Mouse (Mus musculus) hindbrain, embryonic 11.5 days (tissue): ENCODE data around the gene Rasgef1b. TPM values are rescaled to one million over a fixed set of nuclear protein-coding genes. Genes with fewer than 3 reads are reported as not detected.
A peak's percentile ranks its signal among the peaks of the same experiment; 100 is the strongest.

Source experiments
- ATAC-seq: fragments of 200-750 bp; cut with Nextera tagmentation; 2 replicates; pipeline ENCODE4 v1.8.0; 2017; ENCODE audit warnings: mild to moderate bottlenecking, moderate TSS enrichment, moderate library complexity; ENCODE audit not compliant: low FRiP score
- DNase-seq: peaks from one replicate; pipeline ENCODE4 v3.0.0-alpha.2; 2015; ENCODE audit warnings: low spot score
- H3K27ac ChIP-seq: fragments of 300-500 bp; sonication (generic); 2 replicates; pipeline ENCODE4 v1.5.1; 2014; ENCODE audit warnings: mild to moderate bottlenecking, low read depth, low read length
- H3K27me3 ChIP-seq: fragments of 300-500 bp; sonication (generic); 2 replicates; pipeline ENCODE4 v1.6.1; 2014; ENCODE audit warnings: mild to moderate bottlenecking, low read length, moderate library complexity, mixed read lengths; ENCODE audit not compliant: control insufficient read depth, insufficient read depth
- H3K36me3 ChIP-seq: fragments of 300-500 bp; sonication (generic); 2 replicates; pipeline ENCODE4 v1.6.1; 2014; ENCODE audit warnings: mild to moderate bottlenecking, low read length, moderate library complexity, mixed read lengths; ENCODE audit not compliant: control insufficient read depth, insufficient read depth
- H3K4me1 ChIP-seq: fragments of 300-500 bp; sonication (generic); replicated peaks from 2 replicates; pipeline ENCODE4 v1.6.1; 2014; ENCODE audit warnings: low read length, mixed read lengths; ENCODE audit not compliant: control insufficient read depth, insufficient read depth
- H3K4me2 ChIP-seq: fragments of 300-500 bp; sonication (generic); replicated peaks from 2 replicates; pipeline ENCODE4 v1.6.1; 2014; ENCODE audit warnings: mild to moderate bottlenecking, low read depth, low read length
- H3K4me3 ChIP-seq: fragments of 300-500 bp; sonication (generic); 2 replicates; pipeline ENCODE4 v1.5.1; 2014; ENCODE audit warnings: low read depth, low read length
- H3K9ac ChIP-seq: fragments of 300-500 bp; sonication (generic); 2 replicates; pipeline ENCODE4 v1.6.1; 2014; ENCODE audit warnings: low read depth, low read length
- H3K9me3 ChIP-seq: fragments of 300-500 bp; sonication (generic); 2 replicates; pipeline ENCODE4 v1.6.1; 2016; ENCODE audit warnings: low read length; ENCODE audit not compliant: control insufficient read depth
- WGBS: fragments of 180-500 bp; shearing (Covaris S2); extraction: QIAGEN DNeasy Blood & Tissue Kit; methylation state at CpG from one replicate; pipeline ENCODE4 v1.1.7; 2014; 5-methylcytosine and 5-hydroxymethylcytosine counted together
- polyA plus RNA-seq: library from polyadenylated mRNA; unstranded; fragments of >200 nt; fragmentation: Nextera tagmentation; extraction: Ambion mirVana; gene quantifications from 2 replicates; pipeline ENCODE4 v1.2.1, GENCODE M21; 2014

Rasgef1b gene
- polyA plus RNA-seq, 1 experiment from 2014 or later, result 14.1 TPM

- H3K4me2 ChIP-seq, result no peak overlapping the region; the same call in 1 of the 2 replicates
- WGBS, result 76% methylated on average over 6 of the region's 6 CpGs
- no peak overlapping the region for H3K4me3 ChIP-seq
- no peaks in the 10 kb centered on the region for H3K9me3 ChIP-seq
- no peak for DNase-seq
- ATAC-seq, result no peak
- H3K9ac ChIP-seq, result no peak overlapping the region
- H3K27me3 ChIP-seq, result no peaks in the 10 kb centered on the region
- H3K27ac ChIP-seq, result peak overlapping the region; percentile 77
- no peaks in the 10 kb centered on the region for H3K36me3 ChIP-seq
- no peaks in the 10 kb centered on the region; the same call in 1 of the 2 replicates for H3K4me1 ChIP-seq
These were observed 248.5 kb downstream of the Rasgef1b start for GRCm38 (mm10) chr5:99480078-99481031.

GRCm38 (mm10) chr5:99479263-99480077 lies 249.4 kb downstream of the Rasgef1b start:
- no peaks in the 10 kb centered on the region for H3K27me3 ChIP-seq
- no peaks in the 10 kb centered on the region; the same call in 1 of the 2 replicates for H3K4me1 ChIP-seq
- H3K4me3 ChIP-seq, result no peak overlapping the region
- no peak overlapping the region for H3K9ac ChIP-seq
- no peaks in the 10 kb centered on the region for H3K36me3 ChIP-seq
- H3K9me3 ChIP-seq, result no peaks in the 10 kb centered on the region
- 1% methylated on average over 20 of the region's 20 CpGs for WGBS
- H3K27ac ChIP-seq, result peak overlapping the region; percentile 77
- peak; percentile 79 for DNase-seq
- ATAC-seq, result peak; percentile 87
- H3K4me2 ChIP-seq, result peak overlapping the region; percentile 33

- H3K9ac ChIP-seq, result no peak overlapping the region
- H3K4me1 ChIP-seq, result no peaks in the 10 kb centered on the region; the same call in 1 of the 2 replicates
- DNase-seq (no peak), ATAC-seq (no peak)
- peak overlapping the region; percentile 77 for H3K27ac ChIP-seq
- no peak overlapping the region; the same call in 1 of the 2 replicates for H3K4me2 ChIP-seq
- no peaks in the 10 kb centered on the region for H3K27me3 ChIP-seq
- H3K36me3 ChIP-seq, result no peaks in the 10 kb centered on the region
- no peaks in the 10 kb centered on the region for H3K9me3 ChIP-seq
- WGBS, result 31% methylated on average over 4 of the region's 4 CpGs
- no peak overlapping the region for H3K4me3 ChIP-seq
These were observed 250.1 kb downstream of the Rasgef1b start for GRCm38 (mm10) chr5:99478716-99479115.

- no peak overlapping the region for H3K9ac ChIP-seq
- H3K4me3 ChIP-seq, result no peak overlapping the region
- no peaks in the 10 kb centered on the region for H3K27me3 ChIP-seq
- H3K27ac ChIP-seq, result no peak overlapping the region
- H3K4me1 ChIP-seq, result no peaks in the 10 kb centered on the region; the same call in 1 of the 2 replicates
- 93% methylated on average over 9 of the region's 9 CpGs for WGBS
- no peaks in the 10 kb centered on the region for H3K9me3 ChIP-seq
- no peaks in the 10 kb centered on the region for H3K36me3 ChIP-seq
- no peak for DNase-seq
- ATAC-seq, result no peak
- H3K4me2 ChIP-seq, result no peak overlapping the region
These were observed 251.4 kb downstream of the Rasgef1b start for GRCm38 (mm10) chr5:99477420-99477815.

- no peak overlapping the region for H3K4me2 ChIP-seq
- no peaks in the 10 kb centered on the region for H3K9me3 ChIP-seq
- no peak overlapping the region for H3K27ac ChIP-seq
- no peak for ATAC-seq
- no peaks in the 10 kb centered on the region for H3K27me3 ChIP-seq
- H3K36me3 ChIP-seq, result no peaks in the 10 kb centered on the region
- no peak for DNase-seq
- 91% methylated on average over 6 of the region's 6 CpGs for WGBS
- no peak overlapping the region for H3K9ac ChIP-seq
- no peaks in the 10 kb centered on the region; the same call in 1 of the 2 replicates for H3K4me1 ChIP-seq
- H3K4me3 ChIP-seq, result no peak overlapping the region
These were observed 252.0 kb downstream of the Rasgef1b start for GRCm38 (mm10) chr5:99476640-99477419.

- H3K9ac ChIP-seq, result no peak overlapping the region
- no peaks in the 10 kb centered on the region for H3K4me1 ChIP-seq
- H3K9me3 ChIP-seq, result no peaks in the 10 kb centered on the region
- DNase-seq, result no peak
- no peak overlapping the region for H3K27ac ChIP-seq
- H3K36me3 ChIP-seq, result no peaks in the 10 kb centered on the region
- no peaks in the 10 kb centered on the region for H3K27me3 ChIP-seq
- no peak for ATAC-seq
- no peak overlapping the region for H3K4me2 ChIP-seq
- WGBS, result 85% methylated on average over 5 of the region's 5 CpGs
- H3K4me3 ChIP-seq, result no peak overlapping the region
These were observed 256.1 kb downstream of the Rasgef1b start for GRCm38 (mm10) chr5:99472607-99473335.

- no peak overlapping the region for H3K27ac ChIP-seq
- H3K9ac ChIP-seq, result no peak overlapping the region
- DNase-seq, result no peak
- no peak overlapping the region for H3K4me3 ChIP-seq
- H3K9me3 ChIP-seq, result no peaks in the 10 kb centered on the region
- no peak for ATAC-seq
- no peaks in the 10 kb centered on the region for H3K4me1 ChIP-seq
- H3K27me3 ChIP-seq, result no peaks in the 10 kb centered on the region
- H3K4me2 ChIP-seq, result no peak overlapping the region
- no peaks in the 10 kb centered on the region for H3K36me3 ChIP-seq
- WGBS, result 84% methylated on average over 4 of the region's 4 CpGs
These were observed 257.1 kb downstream of the Rasgef1b start for GRCm38 (mm10) chr5:99471790-99472189.

- no peak overlapping the region for H3K9ac ChIP-seq
- no peaks in the 10 kb centered on the region for H3K9me3 ChIP-seq
- no peaks in the 10 kb centered on the region for H3K36me3 ChIP-seq
- no peak for DNase-seq
- ATAC-seq, result no peak
- no peaks in the 10 kb centered on the region for H3K4me1 ChIP-seq
- no peaks in the 10 kb centered on the region for H3K27me3 ChIP-seq
- no peak overlapping the region for H3K4me3 ChIP-seq
- no peak overlapping the region for H3K4me2 ChIP-seq
- no peak overlapping the region for H3K27ac ChIP-seq
These were observed 258.3 kb downstream of the Rasgef1b start for GRCm38 (mm10) chr5:99470613-99471012.
